Mouse (Mus musculus): Measurements from ENCODE around the gene Zbtb22.
"Not testable (repeated sequence)": the region's sequence is repeated elsewhere in the genome, so short reads cannot be mapped to it uniquely, and the experiment has no call there.

Zbtb22 gene

GRCm38 (mm10) chr17:33941381-33941780 is 25.7 kb downstream of the Zbtb22 start:
- in situ Hi-C loops (cut with MboI, MseI), result no loop called here

GRCm38 (mm10) chr17:33943454-33943853 is 27.8 kb downstream of the Zbtb22 start:
- in situ Hi-C loops (cut with MboI, MseI), result no loop called here

- in situ Hi-C loops (cut with MboI, MseI), result no loop called here
Observed at GRCm38 (mm10) chr17:33947430-33948089, 31.9 kb downstream of the Zbtb22 start.

GRCm38 (mm10) chr17:33948090-33948904 is 32.6 kb downstream of the Zbtb22 start:
- in situ Hi-C loops (cut with MboI, MseI), result no loop called here

GRCm38 (mm10) chr17:33948905-33949537 is 33.3 kb downstream of the Zbtb22 start:
- in situ Hi-C loops (cut with MboI, MseI), result no loop called here

GRCm38 (mm10) chr17:33950131-33950625 is 34.5 kb downstream of the Zbtb22 start:
- in situ Hi-C loops (cut with MboI, MseI), result no loop called here

- in situ Hi-C loops (cut with MboI, MseI), result no loop called here
Observed at GRCm38 (mm10) chr17:33951021-33951946, 35.6 kb downstream of the Zbtb22 start, which contains the start of gene B3galt4. Gene B3galt4, minus strand, starts transcription at chr17:33951488.

- in situ Hi-C loops (cut with MboI, MseI), result not testable (repeated sequence)
Observed at GRCm38 (mm10) chr17:33952015-33952414, 36.3 kb downstream of the Zbtb22 start.

- in situ Hi-C loops (cut with MboI, MseI), result no loop called here
Observed at GRCm38 (mm10) chr17:33952879-33953278, 37.2 kb downstream of the Zbtb22 start.

- in situ Hi-C loops (cut with MboI, MseI), result no loop called here
Observed at GRCm38 (mm10) chr17:33953310-33953709, 37.6 kb downstream of the Zbtb22 start.

GRCm38 (mm10) chr17:33953961-33954565 is 38.4 kb downstream of the Zbtb22 start:
- in situ Hi-C loops (cut with MboI, MseI), result no loop called here

GRCm38 (mm10) chr17:33954646-33955554 is 39.2 kb downstream of the Zbtb22 start:
- in situ Hi-C loops (cut with MboI, MseI), result no loop called here

GRCm38 (mm10) chr17:33955555-33956214 is 40.0 kb downstream of the Zbtb22 start, which contains the start of the genes Vps52 and Rps18:
Gene Vps52, plus strand, starts transcription at chr17:33955812.
Gene Rps18, minus strand, starts transcription at chr17:33956001.
- in situ Hi-C loops (cut with MboI, MseI), result no loop called here

- in situ Hi-C loops (cut with MboI, MseI), result no loop called here
Observed at GRCm38 (mm10) chr17:33956336-33956735, 40.6 kb downstream of the Zbtb22 start.

- in situ Hi-C loops (cut with MboI, MseI), result no loop called here
Observed at GRCm38 (mm10) chr17:33957493-33957892, 41.8 kb downstream of the Zbtb22 start.

GRCm38 (mm10) chr17:33958451-33958850 is 42.7 kb downstream of the Zbtb22 start:
- in situ Hi-C loops (cut with MboI, MseI), result no loop called here

- in situ Hi-C loops (cut with MboI, MseI), result no loop called here
Observed at GRCm38 (mm10) chr17:33959135-33959534, 43.4 kb downstream of the Zbtb22 start.

- in situ Hi-C loops (cut with MboI, MseI), result no loop called here
Observed at GRCm38 (mm10) chr17:33959948-33960347, 44.2 kb downstream of the Zbtb22 start.

GRCm38 (mm10) chr17:33962876-33963275 is 47.2 kb downstream of the Zbtb22 start:
- in situ Hi-C loops (cut with MboI, MseI), result no loop called here

Measured in T-helper 1 cell (primary cell).